Mouse (Mus musculus) neural tube, embryonic 11.5 days (tissue): ENCODE data around the gene Olfr316. TPM values are rescaled to one million over a fixed set of nuclear protein-coding genes. Genes with fewer than 3 reads are reported as not detected.
"Not testable (repeated sequence)": the region's sequence is repeated elsewhere in the genome, so short reads cannot be mapped to it uniquely, and the experiment has no call there.

Source experiments
- ATAC-seq: fragments of 200-750 bp; cut with Nextera tagmentation; 2 replicates; pipeline ENCODE4 v1.8.0; 2017; ENCODE audit warnings: moderate number of reproducible peaks, mild to moderate bottlenecking, moderate TSS enrichment, moderate library complexity; ENCODE audit not compliant: insufficient read depth, low FRiP score, low TSS enrichment
- DNase-seq: peaks from one replicate; pipeline ENCODE4 v3.0.0-alpha.2; 2015; ENCODE audit warnings: low spot score
- H3K27ac ChIP-seq: fragments of 300-500 bp; sonication (generic); 2 replicates; pipeline ENCODE4 v1.5.1; 2014; ENCODE audit warnings: low read depth, mild to moderate bottlenecking, low read length
- H3K27me3 ChIP-seq: fragments of 300-500 bp; sonication (generic); 2 replicates; pipeline ENCODE4 v1.6.1; 2014; ENCODE audit warnings: mild to moderate bottlenecking, low read length, mixed read lengths; ENCODE audit not compliant: control insufficient read depth, insufficient read depth
- H3K36me3 ChIP-seq: fragments of 300-500 bp; sonication (generic); 2 replicates; pipeline ENCODE4 v1.6.1; 2014; ENCODE audit warnings: mild to moderate bottlenecking, low read length, moderate library complexity, mixed read lengths; ENCODE audit not compliant: control insufficient read depth, insufficient read depth
- H3K4me1 ChIP-seq: fragments of 300-500 bp; sonication (generic); 2 replicates; pipeline ENCODE4 v1.6.1; 2014; ENCODE audit warnings: low read length, mixed read lengths; ENCODE audit not compliant: control insufficient read depth, insufficient read depth
- H3K4me2 ChIP-seq: fragments of 300-500 bp; sonication (generic); 2 replicates; pipeline ENCODE4 v1.6.1; 2014; ENCODE audit warnings: low read depth, mild to moderate bottlenecking, moderate library complexity
- H3K4me3 ChIP-seq: fragments of 300-500 bp; sonication (generic); 2 replicates; pipeline ENCODE4 v1.5.1; 2014; ENCODE audit warnings: low read depth, low read length
- H3K9ac ChIP-seq: fragments of 300-500 bp; sonication (generic); 2 replicates; pipeline ENCODE4 v1.6.1; 2014; ENCODE audit warnings: mild to moderate bottlenecking, low read length
- H3K9me3 ChIP-seq: fragments of 300-500 bp; sonication (generic); 2 replicates; pipeline ENCODE4 v1.6.1; 2016; ENCODE audit warnings: low read length; ENCODE audit not compliant: control insufficient read depth
- WGBS: fragments of 180-500 bp; shearing (Covaris S2); extraction: QIAGEN DNeasy Blood & Tissue Kit; methylation state at CpG from one replicate; pipeline ENCODE4 v1.1.7; 2014; 5-methylcytosine and 5-hydroxymethylcytosine counted together
- polyA plus RNA-seq: library from polyadenylated mRNA; unstranded; fragments of >200 nt; fragmentation: Nextera tagmentation; extraction: Ambion mirVana; gene quantifications from 2 replicates; pipeline ENCODE4 v1.2.1, GENCODE M21; 2014

The Olfr316 gene
- polyA plus RNA-seq: not detected in 2 replicates

GRCm38 (mm10) chr11:58752434-58752833, at the start of gene Olfr316:
Olfr316 (plus strand) TSS chr11:58752734.
- H3K9ac ChIP-seq: no peak within 1 kb of the TSS
- WGBS: 92% methylated on average over 2 of the region's 2 CpGs
- H3K9me3 ChIP-seq: no peaks in the 10 kb centered on the region
- no peak within 1 kb of the TSS for H3K4me2 ChIP-seq
- ATAC-seq (no peak), DNase-seq (no peak)
- no peaks in the 10 kb centered on the region for H3K4me1 ChIP-seq
- H3K4me3 ChIP-seq: no peak within 1 kb of the TSS
- H3K27me3 ChIP-seq: no peaks in the 10 kb centered on the region
- H3K36me3 ChIP-seq: no peaks in the 10 kb centered on the region
- no peak within 1 kb of the TSS for H3K27ac ChIP-seq

GRCm38 (mm10) chr11:58709086-58709485, 43.4 kb upstream of the Olfr316 start:
- WGBS: 78% methylated on average over 11 of the region's 11 CpGs
- H3K9ac ChIP-seq: no peak overlapping the region
- no peak overlapping the region for H3K27ac ChIP-seq
- no peaks in the 10 kb centered on the region for H3K4me1 ChIP-seq
- no peak overlapping the region for H3K4me2 ChIP-seq
- no peaks in the 10 kb centered on the region for H3K36me3 ChIP-seq
- ATAC-seq (no peak), DNase-seq (no peak)
- H3K27me3 ChIP-seq: no peaks in the 10 kb centered on the region
- no peak overlapping the region for H3K4me3 ChIP-seq
- H3K9me3 ChIP-seq: no peaks in the 10 kb centered on the region

- not testable (repeated sequence) for H3K27me3 ChIP-seq, DNase-seq, ATAC-seq, H3K9me3 ChIP-seq, H3K4me3 ChIP-seq, H3K4me1 ChIP-seq, H3K4me2 ChIP-seq, H3K27ac ChIP-seq, H3K36me3 ChIP-seq, H3K9ac ChIP-seq
- WGBS: 90% methylated on average over 6 of the region's 7 CpGs
These were observed 34.8 kb upstream of the Olfr316 start for GRCm38 (mm10) chr11:58717723-58718122.

GRCm38 (mm10) chr11:58719701-58720100, 32.8 kb upstream of the Olfr316 start:
- Histone ChIP-seq H3K27ac (no peak overlapping the region), H3K36me3 (no peaks in the 10 kb centered on the region), H3K4me2 (no peak overlapping the region), H3K4me1 (no peaks in the 10 kb centered on the region), H3K27me3 (no peaks in the 10 kb centered on the region), H3K4me3 (no peak overlapping the region), H3K9ac (no peak overlapping the region), H3K9me3 (no peaks in the 10 kb centered on the region)
- 93% methylated on average over 4 of the region's 4 CpGs for WGBS
- DNase-seq (no peak), ATAC-seq (no peak)

GRCm38 (mm10) chr11:58723914-58724313, 28.6 kb upstream of the Olfr316 start, which contains the start of gene Olfr318:
Olfr318 (minus strand) TSS chr11:58724014.
- H3K4me2 ChIP-seq: no peak within 1 kb of the TSS
- ATAC-seq (no peak), DNase-seq (no peak)
- H3K27ac ChIP-seq: no peak within 1 kb of the TSS
- H3K36me3 ChIP-seq: no peaks in the 10 kb centered on the region
- H3K4me3 ChIP-seq: no peak within 1 kb of the TSS
- no peaks in the 10 kb centered on the region for H3K4me1 ChIP-seq
- H3K9ac ChIP-seq: no peak within 1 kb of the TSS
- no peaks in the 10 kb centered on the region for H3K9me3 ChIP-seq
- H3K27me3 ChIP-seq: no peaks in the 10 kb centered on the region

- not testable (repeated sequence) for H3K4me3 ChIP-seq, H3K36me3 ChIP-seq, H3K27me3 ChIP-seq, H3K27ac ChIP-seq, H3K4me1 ChIP-seq, H3K4me2 ChIP-seq, ATAC-seq, H3K9me3 ChIP-seq, H3K9ac ChIP-seq, DNase-seq
- WGBS: 76% methylated on average over 6 of the region's 6 CpGs
These were observed 24.5 kb upstream of the Olfr316 start for GRCm38 (mm10) chr11:58727896-58728650.

- WGBS: 59% methylated on average over 3 of the region's 3 CpGs
- no peak overlapping the region for H3K27ac ChIP-seq
- H3K9me3 ChIP-seq: no peaks in the 10 kb centered on the region
- ATAC-seq (no peak), DNase-seq (no peak)
- H3K4me1 ChIP-seq: no peaks in the 10 kb centered on the region
- no peak overlapping the region for H3K4me3 ChIP-seq
- no peak overlapping the region for H3K4me2 ChIP-seq
- H3K27me3 ChIP-seq: no peaks in the 10 kb centered on the region
- H3K9ac ChIP-seq: no peak overlapping the region
- no peaks in the 10 kb centered on the region for H3K36me3 ChIP-seq
These were observed 19.2 kb upstream of the Olfr316 start for GRCm38 (mm10) chr11:58733372-58733771.

GRCm38 (mm10) chr11:58738792-58739262, 13.7 kb upstream of the Olfr316 start, which contains the start of gene Olfr317:
Olfr317 (minus strand) TSS chr11:58739212.
- no peaks in the 10 kb centered on the region for H3K36me3 ChIP-seq
- no peaks in the 10 kb centered on the region for H3K4me1 ChIP-seq
- H3K9ac ChIP-seq: no peak within 1 kb of the TSS
- DNase-seq (no peak), ATAC-seq (no peak)
- no peaks in the 10 kb centered on the region for H3K9me3 ChIP-seq
- H3K4me3 ChIP-seq: no peak within 1 kb of the TSS
- no peaks in the 10 kb centered on the region for H3K27me3 ChIP-seq
- no peak within 1 kb of the TSS for H3K4me2 ChIP-seq
- 70% methylated on average over 4 of the region's 4 CpGs for WGBS
- H3K27ac ChIP-seq: no peak within 1 kb of the TSS

GRCm38 (mm10) chr11:58751096-58751495, 1.4 kb upstream of the Olfr316 start:
- H3K27me3 ChIP-seq, H3K4me1 ChIP-seq, H3K4me3 ChIP-seq, H3K27ac ChIP-seq, H3K9me3 ChIP-seq, H3K36me3 ChIP-seq, ATAC-seq, H3K9ac ChIP-seq, DNase-seq, H3K4me2 ChIP-seq: not testable (repeated sequence)
- WGBS: 90% methylated on average over 18 of the region's 18 CpGs
